Mouse (Mus musculus) liver, adult 2 months (tissue): ENCODE measurements around the gene Psmb1.

Experiments used
- CTCF ChIP-seq: fragments of 200-500 bp; IDR thresholded peaks from 2 replicates; pipeline ENCODE4 v1.5.1; 2011; ENCODE audit warnings: low read depth, low read length, control low read depth
- POLR2A ChIP-seq: fragments of 200-500 bp; IDR thresholded peaks from 2 replicates; pipeline ENCODE4 v1.6.1; 2011; ENCODE audit warnings: low read length, control low read depth; ENCODE audit not compliant: insufficient read depth; ENCODE audit errors: extremely low read depth

- TF ChIP-seq CTCF: no peak
- no peak for TF ChIP-seq POLR2A
Observed at GRCm38 (mm10) chr17:15535162-15535800, 35.7 kb upstream of the Psmb1 start.
